10 mouse cellular contexts compared by ENCODE assay signal in the genomic region with DNA sequence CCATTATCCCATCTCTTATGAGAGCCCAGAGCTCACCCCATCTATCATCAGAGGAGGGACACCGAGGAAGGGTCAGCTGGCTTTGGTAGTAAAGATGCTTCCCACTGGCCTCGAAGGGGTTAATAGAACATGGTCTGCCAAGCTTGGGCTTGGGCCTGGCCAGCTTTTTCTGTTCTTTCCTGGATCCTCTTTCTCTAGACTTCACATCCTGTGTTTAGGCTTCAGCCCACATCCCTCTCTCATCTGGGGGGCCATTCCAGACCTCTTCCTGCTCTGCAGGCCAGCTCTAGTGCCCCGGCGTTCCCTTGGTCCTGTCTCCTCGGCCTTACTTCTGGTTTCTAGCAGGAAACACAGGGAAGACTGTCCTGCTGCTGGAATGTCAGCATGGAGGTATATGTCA. TPM values are rescaled to one million over a fixed set of nuclear protein-coding genes. Genes with fewer than 3 reads are reported as not detected.
DNase-seq lines count a peak whose midpoint lies in the region; ATAC-seq and TF ChIP-seq lines count a peak whose summit lies in the region.
"Had no signal": no experiment of that assay in that cellular context is flagged by ENCODE, and none has a peak within 500 bp of the region (broad histone marks: within the 10 kb centered on the region; RNA-seq: fewer than 3 reads in every experiment).

No protein-coding gene starts in this region.

- H3K9me3 ChIP-seq in forebrain, embryonic 10.5 days = no peaks in the 10 kb centered on the region; the same call in 1 of the 2 replicates
- H3K9me3 ChIP-seq in forebrain, embryonic 16.5 days (ENCODE audit: control insufficient read depth, low read length) = no peaks in the 10 kb centered on the region
- H3K9me3 ChIP-seq in kidney, embryonic 16.5 days (ENCODE audit: low read length) = no peaks in the 10 kb centered on the region
- no peaks in the 10 kb centered on the region for H3K9me3 ChIP-seq in liver, embryonic 13.5 days (replicated peaks)
- H3K9me3 ChIP-seq: hindbrain, embryonic 15.5 days had no signal

- H3K27ac ChIP-seq in forebrain, embryonic 10.5 days = peak overlapping the region; percentile 97
- no peak overlapping the region for H3K27ac ChIP-seq in forebrain, embryonic 16.5 days (ENCODE audit: low read length)
- peak overlapping the region; percentile 100 for H3K27ac ChIP-seq in kidney, embryonic 16.5 days (ENCODE audit: low read length)
- H3K27ac ChIP-seq in embryonic fibroblast, embryonic 13.5 days (ENCODE audit: insufficient read depth, low read length) = 0 out of 2 replicates have a peak overlapping the region, but pooled peaks have one; percentile 4
- H3K27ac ChIP-seq in liver, embryonic 13.5 days = peak overlapping the region; percentile 29
- H3K27ac ChIP-seq: liver, embryonic 14.5 days had no signal

- ATAC-seq in forebrain, embryonic 16.5 days = no peak
- no peak for ATAC-seq in kidney, embryonic 16.5 days (ENCODE audit: low FRiP score, low TSS enrichment)
- no peak for ATAC-seq in liver, embryonic 13.5 days (ENCODE audit: low read depth)

- no peak for DNase-seq in forebrain, embryonic 10.5 days (ENCODE audit: extremely low spot score, low spot score)
- no peak for DNase-seq in kidney, postnatal 36 days
- DNase-seq in liver, embryonic 13.5 days = no peak
- no peak for DNase-seq in left cerebral cortex, postnatal 4 days
- DNase-seq in layer of hippocampus, adult 9-11 months = no peak

- H3K27me3 ChIP-seq in forebrain, embryonic 10.5 days (ENCODE audit: poor library complexity, severe bottlenecking) = no peaks in the 10 kb centered on the region
- H3K27me3 ChIP-seq in forebrain, embryonic 16.5 days (replicated peaks; ENCODE audit: control insufficient read depth, insufficient read depth, low read length) = no peaks in the 10 kb centered on the region
- H3K27me3 ChIP-seq in kidney, embryonic 16.5 days (ENCODE audit: insufficient read depth, low read length) = no peaks in the 10 kb centered on the region
- H3K27me3 ChIP-seq in liver, embryonic 13.5 days = no peaks in the 10 kb centered on the region
- H3K27me3 ChIP-seq: hindbrain, embryonic 15.5 days had no signal

- intact Hi-C loops in left cerebral cortex, postnatal 4 days (cut with DNase I) = no loop called here

- H3K36me3 ChIP-seq in forebrain, embryonic 10.5 days (replicated peaks) = peaks cover 81% of the 10 kb centered on the region
- peaks cover 2% of the 10 kb centered on the region; the same call in 1 of the 2 replicates for H3K36me3 ChIP-seq in forebrain, embryonic 16.5 days (ENCODE audit: control insufficient read depth, insufficient read depth)
- peaks cover 42% of the 10 kb centered on the region for H3K36me3 ChIP-seq in kidney, embryonic 16.5 days (ENCODE audit: insufficient read depth, low read length)
- peaks cover 99% of the 10 kb centered on the region for H3K36me3 ChIP-seq in liver, embryonic 13.5 days

- peaks cover 78% of the 10 kb centered on the region for H3K4me1 ChIP-seq in forebrain, embryonic 10.5 days
- peaks cover 31% of the 10 kb centered on the region for H3K4me1 ChIP-seq in forebrain, embryonic 16.5 days (replicated peaks; ENCODE audit: control insufficient read depth, insufficient read depth, low read length)
- peaks cover 74% of the 10 kb centered on the region for H3K4me1 ChIP-seq in kidney, embryonic 16.5 days (ENCODE audit: insufficient read depth, low read length)
- peaks cover 44% of the 10 kb centered on the region for H3K4me1 ChIP-seq in embryonic fibroblast, embryonic 13.5 days (ENCODE audit: control insufficient read depth, insufficient read depth, low read length)
- peaks cover 65% of the 10 kb centered on the region for H3K4me1 ChIP-seq in liver, embryonic 13.5 days (replicated peaks)

- no peak overlapping the region for H3K4me2 ChIP-seq in forebrain, embryonic 16.5 days (ENCODE audit: low read length)
- no peak overlapping the region for H3K4me2 ChIP-seq in kidney, embryonic 16.5 days (replicated peaks; ENCODE audit: low read depth, low read length)
- H3K4me2 ChIP-seq in liver, embryonic 13.5 days = no peak overlapping the region
- H3K4me2 ChIP-seq: hindbrain, embryonic 15.5 days had no signal

- TF ChIP-seq POLR2A in embryonic fibroblast, embryonic 13.5 days (IDR thresholded peaks at IDR 0.05; ENCODE audit: low read depth, low read length) = no peak

- H3K4me3 ChIP-seq in forebrain, embryonic 10.5 days = no peak overlapping the region
- no peak overlapping the region for H3K4me3 ChIP-seq in forebrain, embryonic 16.5 days (replicated peaks; ENCODE audit: low read length)
- H3K4me3 ChIP-seq in kidney, embryonic 16.5 days (ENCODE audit: low read length) = no peak overlapping the region; the same call in 1 of the 2 replicates
- H3K4me3 ChIP-seq in embryonic fibroblast, embryonic 13.5 days (ENCODE audit: insufficient read depth, low read length) = no peak overlapping the region
- no peak overlapping the region for H3K4me3 ChIP-seq in liver, embryonic 13.5 days (replicated peaks)
- H3K4me3 ChIP-seq: hindbrain, embryonic 15.5 days had no signal

- no peak overlapping the region for H3K9ac ChIP-seq in forebrain, embryonic 16.5 days (replicated peaks; ENCODE audit: low read depth, low read length)
- H3K9ac ChIP-seq in kidney, embryonic 16.5 days (replicated peaks; ENCODE audit: low read length) = no peak overlapping the region; the same call in 1 of the 2 replicates
- H3K9ac ChIP-seq in liver, embryonic 13.5 days = no peak overlapping the region
- H3K9ac ChIP-seq: hindbrain, embryonic 15.5 days; liver, embryonic 14.5 days had no signal

- 84% methylated on average over 5 of the region's 5 CpGs for WGBS in forebrain, embryonic 10.5 days
- WGBS in forebrain, embryonic 16.5 days = 90% methylated on average over 5 of the region's 5 CpGs
- WGBS in kidney, embryonic 16.5 days = 61% methylated on average over 5 of the region's 5 CpGs
- WGBS in liver, embryonic 13.5 days (ENCODE audit: insufficient replicate concordance) = 79% methylated on average over 5 of the region's 5 CpGs

- TF ChIP-seq CTCF in embryonic fibroblast, embryonic 13.5 days (IDR thresholded peaks at IDR 0.05; ENCODE audit: borderline replicate concordance, insufficient read depth, low read length) = no peak

RNA-seq across cellular contexts. Expression of gene Ptpa, which starts 28.2 kb away (rescaled TPM):
- 149 and 165 TPM in 2 replicates for polyA plus RNA-seq in forebrain, embryonic 10.5 days (2016; fragmentation: Nextera tagmentation; extraction: Ambion mirVana)
- polyA plus RNA-seq in forebrain, embryonic 16.5 days (2015; fragmentation: Nextera tagmentation; extraction: Ambion mirVana) = 146 and 163 TPM in 2 replicates
- 184 and 191 TPM in 2 replicates for polyA plus RNA-seq in kidney, embryonic 16.5 days (2015; fragmentation: Nextera tagmentation; extraction: Ambion mirVana)
- polyA plus RNA-seq in embryonic fibroblast, embryonic 13.5 days (2011; ENCODE audit: insufficient read length, low read depth, missing spikeins) = 126 and 137 TPM in 2 replicates
- polyA plus RNA-seq in liver, embryonic 13.5 days (2015; fragmentation: Nextera tagmentation; extraction: Ambion mirVana) = 142 and 147 TPM in 2 replicates
- 100 to 1,000 TPM; 145 to 153 TPM for total RNA-seq in left cerebral cortex, postnatal 4 days (2021)

RNA-seq across cellular contexts. Expression of gene Crat, which starts 28.4 kb away (rescaled TPM):
- 23.2 and 23.6 TPM in 2 replicates for polyA plus RNA-seq in forebrain, embryonic 10.5 days (2016; fragmentation: Nextera tagmentation; extraction: Ambion mirVana)
- polyA plus RNA-seq in forebrain, embryonic 16.5 days (2015; fragmentation: Nextera tagmentation; extraction: Ambion mirVana) = 21.3 and 21.4 TPM in 2 replicates
- 40.9 and 44.2 TPM in 2 replicates for polyA plus RNA-seq in kidney, embryonic 16.5 days (2015; fragmentation: Nextera tagmentation; extraction: Ambion mirVana)
- polyA plus RNA-seq in embryonic fibroblast, embryonic 13.5 days (2011; ENCODE audit: insufficient read length, low read depth, missing spikeins) = 22.3 and 29.1 TPM in 2 replicates
- polyA plus RNA-seq in liver, embryonic 13.5 days (2015; fragmentation: Nextera tagmentation; extraction: Ambion mirVana) = 20.5 and 23.9 TPM in 2 replicates
- 10 to 100 TPM; 33.2 to 33.3 TPM for total RNA-seq in left cerebral cortex, postnatal 4 days (2021)

RNA-seq across cellular contexts. Expression of gene Ier5l, which starts 30.0 kb away (rescaled TPM):
- polyA plus RNA-seq in forebrain, embryonic 10.5 days (2016; fragmentation: Nextera tagmentation; extraction: Ambion mirVana) = 1.6 and 2.0 TPM in 2 replicates
- 1.5 and 1.8 TPM in 2 replicates for polyA plus RNA-seq in forebrain, embryonic 16.5 days (2015; fragmentation: Nextera tagmentation; extraction: Ambion mirVana)
- 2.2 and 2.9 TPM in 2 replicates for polyA plus RNA-seq in kidney, embryonic 16.5 days (2015; fragmentation: Nextera tagmentation; extraction: Ambion mirVana)
- polyA plus RNA-seq in embryonic fibroblast, embryonic 13.5 days (2011; ENCODE audit: insufficient read length, low read depth, missing spikeins) = 17.1 and 18.1 TPM in 2 replicates
- 0.12 and 0.13 TPM in 2 replicates for polyA plus RNA-seq in liver, embryonic 13.5 days (2015; fragmentation: Nextera tagmentation; extraction: Ambion mirVana)
- total RNA-seq in left cerebral cortex, postnatal 4 days (2021) = 10 to 100 TPM; 10.8 to 13.2 TPM

RNA-seq across cellular contexts. Expression of gene Dolpp1, which starts 52.0 kb away (rescaled TPM):
- polyA plus RNA-seq in forebrain, embryonic 10.5 days (2016; fragmentation: Nextera tagmentation; extraction: Ambion mirVana) = 54.8 and 60.1 TPM in 2 replicates
- 59.3 and 66.5 TPM in 2 replicates for polyA plus RNA-seq in forebrain, embryonic 16.5 days (2015; fragmentation: Nextera tagmentation; extraction: Ambion mirVana)
- polyA plus RNA-seq in kidney, embryonic 16.5 days (2015; fragmentation: Nextera tagmentation; extraction: Ambion mirVana) = 44.2 and 46.8 TPM in 2 replicates
- 26.6 and 33.8 TPM in 2 replicates for polyA plus RNA-seq in embryonic fibroblast, embryonic 13.5 days (2011; ENCODE audit: insufficient read length, low read depth, missing spikeins)
- polyA plus RNA-seq in liver, embryonic 13.5 days (2015; fragmentation: Nextera tagmentation; extraction: Ambion mirVana) = 20.3 and 21.3 TPM in 2 replicates
- 10 to 100 TPM; 41.1 to 43.9 TPM for total RNA-seq in left cerebral cortex, postnatal 4 days (2021)
